Mouse (Mus musculus): Measurements from ENCODE around the gene Bahcc1.

- TF ChIP-seq CTCF (IDR thresholded peaks at IDR 0.05; ENCODE audit: low read depth, low read length) (no peak), POLR2A (IDR thresholded peaks at IDR 0.05; ENCODE audit: extremely low read depth, insufficient read depth, low read length) (no peak)
Observed at GRCm38 (mm10) chr11:120341661-120342060, 108.9 kb downstream of the Bahcc1 start.

Data from liver, adult 2 months (tissue).